Mouse (Mus musculus) G1E (cell line): ENCODE results near the gene Anapc15-ps. TPM values are rescaled to one million over a fixed set of nuclear protein-coding genes. Genes with fewer than 3 reads are reported as not detected.

Source experiments
- ATAC-seq: 2 replicates; pipeline ENCODE4 v1.8.0; 2016; ENCODE audit warnings: mild to moderate bottlenecking; ENCODE audit not compliant: insufficient number of reproducible peaks, poor library complexity, low FRiP score, severe bottlenecking; ENCODE audit errors: extremely low read depth
- DNase-seq: peaks from one replicate; pipeline ENCODE4 v3.0.0; 2012; ENCODE audit warnings: low spot score
- H3K27me3 ChIP-seq: 2 replicates; pipeline ENCODE4 v1.6.1; 2012; ENCODE audit warnings: mild to moderate bottlenecking, low read length, inconsistent platforms; ENCODE audit not compliant: insufficient read depth
- H3K36me3 ChIP-seq: replicated peaks from 2 replicates; pipeline ENCODE3; 2012; ENCODE audit warnings: mild to moderate bottlenecking, inconsistent platforms
- H3K4me1 ChIP-seq: 2 replicates; pipeline ENCODE4 v1.6.1; 2012; ENCODE audit warnings: low read depth, low read length, inconsistent platforms, mixed read lengths; ENCODE audit not compliant: insufficient read depth
- H3K4me3 ChIP-seq: 2 replicates; pipeline ENCODE4 v1.5.1; 2012; ENCODE audit warnings: low read depth, mild to moderate bottlenecking, inconsistent platforms, low read length, moderate library complexity, mixed read lengths
- H3K9me3 ChIP-seq: replicated peaks from 2 replicates; pipeline ENCODE4 v1.6.1; 2012; ENCODE audit warnings: inconsistent platforms
- CTCF ChIP-seq: IDR thresholded peaks from 2 replicates; pipeline ENCODE4 v1.5.1; 2012; ENCODE audit warnings: low read depth, low read length, inconsistent platforms, mixed read lengths
- GATA1 ChIP-seq: IDR thresholded peaks from 2 replicates; pipeline ENCODE4 v1.6.1; 2012; ENCODE audit warnings: borderline replicate concordance, low read length, inconsistent platforms, mixed read lengths
- GATA2 ChIP-seq: IDR thresholded peaks from 2 replicates; pipeline ENCODE4 v1.6.1; 2012; ENCODE audit warnings: low read depth, low read length, inconsistent platforms, borderline replicate concordance
- POLR2AphosphoS5 ChIP-seq: IDR thresholded peaks from 2 replicates; pipeline ENCODE4 v1.6.1; 2012; ENCODE audit warnings: low read depth, low read length, inconsistent platforms; ENCODE audit not compliant: insufficient replicate concordance
- TAL1 ChIP-seq: conservative IDR thresholded peaks from 2 replicates; pipeline ENCODE4 v1.6.1; 2012; ENCODE audit warnings: low read depth, low read length, inconsistent platforms, mixed read lengths
- polyA plus RNA-seq: library from polyadenylated mRNA; stranded (reverse); fragments of >175 nt; gene quantifications from 2 replicates; pipeline ENCODE4 v1.2.3, GENCODE M21; 2012
- total RNA-seq, 2 experiments: library from RNA; stranded (forward) in 1 of 2; stranded (reverse) in 1 of 2; fragments of 200-1000 nt in 1 of 2; fragments of >200 nt in 1 of 2; fragmentation: Nextera tagmentation in 1 of 2; gene quantifications; 2 replicates each; pipeline ENCODE4 v1.2.3; 2014 to 2017

The Anapc15-ps gene
- total RNA-seq (2014; fragmentation: Nextera tagmentation) (not detected in 2 replicates), total RNA-seq (2017) (0.55 and 0.58 TPM in 2 replicates), polyA plus RNA-seq (not detected in 2 replicates)

DNA sequence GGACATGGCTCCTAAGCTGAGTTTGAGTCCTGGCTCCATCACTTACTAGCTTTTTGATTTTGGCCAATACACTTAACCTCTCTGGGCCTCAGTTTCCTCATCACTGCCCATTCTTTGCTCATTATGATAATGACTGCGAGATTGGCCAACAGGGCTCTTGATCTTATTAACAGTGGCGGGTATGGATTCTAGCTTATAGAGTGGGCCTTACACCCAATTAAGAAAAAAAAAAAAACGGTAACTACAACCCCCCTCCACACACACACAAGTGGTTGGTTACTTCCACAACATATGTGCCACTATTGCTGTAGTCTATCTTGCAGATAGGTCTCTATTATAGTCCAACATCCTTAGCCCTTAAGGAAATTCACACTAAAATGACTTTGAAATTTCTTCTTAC lies at the start of gene Anapc15-ps:
Gene Anapc15-ps (minus strand): TSS at position 101 of the 400 bp plus-strand sequence.
- Histone ChIP-seq H3K4me1 (peaks cover 12% of the 10 kb centered on the region), H3K9me3 (no peaks in the 10 kb centered on the region), H3K36me3 (no peaks in the 10 kb centered on the region), H3K4me3 (no peak within 1 kb of the TSS), H3K27me3 (peaks cover 2% of the 10 kb centered on the region)
- TF ChIP-seq CTCF (no peak), TAL1 (no peak), GATA2 (no peak), POLR2AphosphoS5 (no peak), GATA1 (no peak)
- no peak for DNase-seq
- ATAC-seq: no peak

DNA sequence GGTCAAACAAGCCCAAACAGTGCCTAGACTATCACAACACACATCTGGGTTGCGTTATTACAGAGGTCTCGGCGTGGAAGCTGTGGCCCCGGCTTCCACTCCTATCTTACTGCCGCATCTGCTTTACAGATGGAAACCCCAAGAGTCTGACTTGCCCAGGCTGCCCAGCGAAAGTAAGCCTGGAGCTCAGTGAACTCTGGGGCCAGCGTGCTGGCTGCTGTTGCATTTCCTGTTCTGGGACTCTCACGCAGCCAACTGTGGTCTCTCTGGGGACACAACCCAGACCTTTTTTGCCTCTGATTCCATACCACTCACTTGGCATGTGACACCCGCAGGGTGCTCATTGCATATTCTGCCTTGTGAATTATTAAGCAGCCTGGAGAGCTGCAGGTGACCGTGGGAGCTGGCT lies 49.0 kb upstream of the Anapc15-ps start:
- peak; percentile 8 for DNase-seq
- H3K9me3 ChIP-seq: no peaks in the 10 kb centered on the region
- peak; percentile 81 for ATAC-seq
- no peak overlapping the region; the same call in 1 of the 2 replicates for H3K4me3 ChIP-seq
- no peaks in the 10 kb centered on the region for H3K36me3 ChIP-seq
- TF ChIP-seq POLR2AphosphoS5: no peak
- TF ChIP-seq TAL1: peak; percentile 56; the same call in 1 of the 2 replicates
- TF ChIP-seq CTCF: no peak
- TF ChIP-seq GATA1: no peak
- peaks cover 34% of the 10 kb centered on the region for H3K4me1 ChIP-seq
- H3K27me3 ChIP-seq: no peaks in the 10 kb centered on the region; the same call in 1 of the 2 replicates

DNA sequence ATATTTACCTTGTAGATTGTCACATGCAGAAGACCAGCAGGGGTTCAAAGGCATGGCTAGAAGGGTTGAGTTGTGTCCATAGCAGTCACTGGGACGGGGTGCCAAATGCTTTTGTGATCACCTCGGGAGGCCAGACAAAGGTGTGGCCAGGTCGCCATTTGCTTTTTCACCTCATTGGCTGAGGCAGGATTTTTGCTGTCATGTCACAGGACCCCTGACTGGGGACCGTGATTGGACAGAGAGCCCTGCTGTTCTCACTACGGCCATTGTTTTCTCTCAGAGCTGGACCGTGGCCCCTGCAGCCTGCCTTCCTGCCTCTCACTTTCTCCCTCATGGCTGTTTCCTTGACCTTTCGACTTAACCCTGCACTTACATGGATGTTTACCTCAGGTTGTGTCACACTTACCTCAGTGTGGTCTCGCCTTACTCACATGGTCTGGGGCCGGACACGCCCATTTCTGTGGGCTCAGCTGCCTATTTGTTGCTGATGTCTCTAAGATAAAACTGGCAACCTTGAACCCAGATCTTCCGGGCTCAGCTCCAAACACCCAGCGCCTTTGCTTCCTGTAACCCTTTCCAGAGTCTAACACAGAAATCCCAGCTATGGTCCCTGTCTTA lies 47.0 kb upstream of the Anapc15-ps start:
- Histone ChIP-seq H3K36me3 (no peaks in the 10 kb centered on the region), H3K4me1 (peaks cover 34% of the 10 kb centered on the region), H3K27me3 (peaks cover 10% of the 10 kb centered on the region), H3K4me3 (no peak overlapping the region), H3K9me3 (no peaks in the 10 kb centered on the region)
- no peak for ATAC-seq
- TF ChIP-seq TAL1 (no peak), POLR2AphosphoS5 (no peak), CTCF (no peak), GATA1 (no peak), GATA2 (no peak)
- no peak for DNase-seq

DNA sequence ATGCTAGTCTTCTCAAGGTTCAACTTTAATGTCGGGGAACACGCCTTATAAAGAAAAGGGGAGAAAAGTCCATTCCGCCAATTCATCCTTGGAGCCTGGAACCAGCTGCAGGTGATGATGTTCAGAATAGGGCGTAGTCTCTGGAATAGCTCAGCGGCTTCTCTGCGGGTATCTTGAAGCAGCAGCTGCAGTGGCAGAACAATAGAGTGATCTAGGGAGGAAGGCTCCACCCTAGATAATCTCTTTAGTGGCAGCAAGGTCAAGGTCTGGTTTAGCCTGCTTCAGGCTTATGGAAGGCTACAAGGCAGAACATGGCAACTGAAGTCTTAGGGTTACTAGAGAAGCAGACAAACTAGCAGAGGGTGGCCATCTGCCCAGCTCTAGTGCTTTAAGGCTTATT lies 46.2 kb upstream of the Anapc15-ps start:
- Histone ChIP-seq H3K4me1 (peaks cover 34% of the 10 kb centered on the region), H3K9me3 (no peaks in the 10 kb centered on the region), H3K4me3 (no peak overlapping the region), H3K36me3 (no peaks in the 10 kb centered on the region), H3K27me3 (peaks cover 10% of the 10 kb centered on the region)
- TF ChIP-seq GATA1 (no peak), POLR2AphosphoS5 (no peak), TAL1 (no peak), GATA2 (no peak), CTCF (no peak)
- DNase-seq (no peak), ATAC-seq (no peak)

DNA sequence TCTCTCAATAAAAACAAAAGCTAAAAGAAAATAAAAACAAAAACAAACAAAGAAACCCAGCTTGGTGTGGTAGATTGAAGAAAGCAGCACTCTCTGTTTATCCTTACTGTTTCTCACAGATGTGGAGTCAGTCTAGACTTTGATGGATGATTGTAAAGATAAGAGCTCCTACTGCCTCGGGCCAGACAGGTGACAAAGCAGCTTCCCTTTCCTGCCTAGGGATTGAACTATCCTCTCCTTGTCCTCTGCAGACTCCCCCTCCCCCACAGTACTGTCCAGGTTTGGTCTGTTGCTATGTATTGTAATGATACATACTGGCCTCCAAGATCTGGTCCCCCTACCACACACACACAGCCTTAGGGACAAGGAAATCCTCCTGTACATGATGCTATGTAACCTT lies 45.5 kb upstream of the Anapc15-ps start:
- Histone ChIP-seq H3K36me3 (no peaks in the 10 kb centered on the region), H3K4me1 (peaks cover 34% of the 10 kb centered on the region), H3K9me3 (no peaks in the 10 kb centered on the region), H3K4me3 (no peak overlapping the region), H3K27me3 (peaks cover 10% of the 10 kb centered on the region)
- no peak for TF ChIP-seq TAL1
- TF ChIP-seq CTCF: no peak
- TF ChIP-seq POLR2AphosphoS5: no peak
- no peak for TF ChIP-seq GATA1
- TF ChIP-seq GATA2: no peak
- DNase-seq (no peak), ATAC-seq (no peak)

DNA sequence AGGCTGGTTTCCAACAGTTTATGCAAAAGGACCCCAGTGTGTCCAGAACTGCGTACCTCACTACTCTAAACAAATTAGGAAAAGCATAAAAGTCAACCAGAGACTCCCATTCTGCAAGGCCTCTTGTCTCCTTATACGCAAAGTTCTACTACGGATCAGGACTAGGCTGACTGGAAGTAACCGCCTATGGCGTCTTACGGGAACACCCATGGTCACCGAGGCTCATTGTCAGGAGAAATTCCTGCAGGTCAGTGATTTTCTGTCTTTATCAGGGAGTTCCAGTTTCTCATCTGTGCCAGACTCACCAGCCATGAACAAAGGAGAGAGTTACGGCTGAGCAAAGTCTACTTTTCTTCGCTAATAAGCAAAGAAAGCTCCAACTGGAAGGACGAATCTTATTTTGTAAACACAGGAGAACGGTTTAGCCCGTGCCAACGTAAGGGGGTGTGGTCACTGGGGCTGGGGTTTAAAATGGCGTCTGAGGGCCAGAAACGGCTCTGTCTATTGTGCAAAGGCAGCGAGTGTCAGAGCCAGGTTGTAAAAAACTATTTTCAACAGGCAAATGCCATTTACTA lies 43.9 kb upstream of the Anapc15-ps start:
- no peak for ATAC-seq
- TF ChIP-seq GATA1: no peak
- no peaks in the 10 kb centered on the region for H3K36me3 ChIP-seq

More for the DNA sequence above, 43.9 kb upstream of the Anapc15-ps start:
- DNase-seq: no peak
- no peak overlapping the region for H3K4me3 ChIP-seq
- peaks cover 13% of the 10 kb centered on the region for H3K27me3 ChIP-seq
- H3K4me1 ChIP-seq: peaks cover 26% of the 10 kb centered on the region
- no peaks in the 10 kb centered on the region for H3K9me3 ChIP-seq
